Mouse (Mus musculus) embryonic facial prominence, embryonic 14.5 days (tissue): ENCODE measurements around the gene Tle4. TPM values are rescaled to one million over a fixed set of nuclear protein-coding genes. Genes with fewer than 3 reads are reported as not detected.
A peak's percentile ranks its signal among the peaks of the same experiment; 100 is the strongest.

Experiments used
- ATAC-seq: fragments of 200-750 bp; cut with Nextera tagmentation; 2 replicates; pipeline ENCODE4 v1.8.0; 2017; ENCODE audit warnings: low read depth, moderate number of reproducible peaks, moderate TSS enrichment
- DNase-seq: peaks from one replicate; pipeline ENCODE4 v3.0.0-alpha.2; 2015; ENCODE audit warnings: low spot score
- H3K27ac ChIP-seq: fragments of 300-500 bp; sonication (generic); replicated peaks from 2 replicates; pipeline ENCODE4 v1.5.1; 2014; ENCODE audit warnings: low read depth, mild to moderate bottlenecking, low read length, moderate library complexity
- H3K27me3 ChIP-seq: fragments of 300-500 bp; sonication (generic); replicated peaks from 2 replicates; pipeline ENCODE4 v1.6.1; 2014; ENCODE audit warnings: low read length; ENCODE audit not compliant: control insufficient read depth, insufficient read depth
- H3K36me3 ChIP-seq: fragments of 300-500 bp; sonication (generic); 2 replicates; pipeline ENCODE4 v1.6.1; 2014; ENCODE audit warnings: low read length, mixed read lengths; ENCODE audit not compliant: control insufficient read depth, insufficient read depth
- H3K4me1 ChIP-seq: fragments of 300-500 bp; sonication (generic); 2 replicates; pipeline ENCODE4 v1.6.1; 2014; ENCODE audit warnings: antibody characterized with exemption, low read length; ENCODE audit not compliant: control insufficient read depth, insufficient read depth
- H3K4me2 ChIP-seq: fragments of 300-500 bp; sonication (generic); 2 replicates; pipeline ENCODE4 v1.6.1; 2014; ENCODE audit warnings: low read depth, mild to moderate bottlenecking, low read length, moderate library complexity, mixed read lengths
- H3K4me3 ChIP-seq: fragments of 300-500 bp; sonication (generic); 2 replicates; pipeline ENCODE4 v1.5.1; 2014; ENCODE audit warnings: low read depth, mild to moderate bottlenecking, low read length
- H3K9ac ChIP-seq: fragments of 300-500 bp; sonication (generic); 2 replicates; pipeline ENCODE4 v1.6.1; 2014; ENCODE audit warnings: low read depth, mild to moderate bottlenecking, low read length, moderate library complexity, mixed read lengths
- H3K9me3 ChIP-seq: fragments of 300-500 bp; sonication (generic); 2 replicates; pipeline ENCODE4 v1.6.1; 2016; ENCODE audit warnings: low read length; ENCODE audit not compliant: control insufficient read depth
- WGBS: fragments of 180-500 bp; shearing (Covaris S2); extraction: QIAGEN DNeasy Blood & Tissue Kit; methylation state at CpG from one replicate; pipeline ENCODE4 v1.1.7; 2014; 5-methylcytosine and 5-hydroxymethylcytosine counted together
- polyA plus RNA-seq: library from polyadenylated mRNA; unstranded; fragments of >200 nt; fragmentation: Nextera tagmentation; extraction: Ambion mirVana; gene quantifications from 2 replicates; pipeline ENCODE4 v1.2.1, GENCODE M21; 2014

Gene Tle4
- polyA plus RNA-seq, 1 experiment from 2014 or later, result 14.3 TPM

- DNase-seq (no peak), ATAC-seq (no peak)
- Histone ChIP-seq H3K4me2 (no peak overlapping the region), H3K36me3 (no peaks in the 10 kb centered on the region), H3K27me3 (no peaks in the 10 kb centered on the region), H3K4me1 (peaks cover 34% of the 10 kb centered on the region), H3K9me3 (no peaks in the 10 kb centered on the region), H3K27ac (no peak overlapping the region), H3K4me3 (no peak overlapping the region), H3K9ac (no peak overlapping the region)
- 84% methylated on average over 3 of the region's 3 CpGs for WGBS
Observed at GRCm38 (mm10) chr19:14585235-14585634, 12.6 kb downstream of the Tle4 start.

- no peak for ATAC-seq
- WGBS, result 82% methylated on average over 5 of the region's 5 CpGs
Observed at GRCm38 (mm10) chr19:14578698-14579097, 19.2 kb downstream of the Tle4 start.

GRCm38 (mm10) chr19:14578016-14578415 lies 19.8 kb downstream of the Tle4 start:
- Histone ChIP-seq H3K27me3 (no peaks in the 10 kb centered on the region), H3K4me3 (no peak overlapping the region), H3K4me2 (no peak overlapping the region), H3K4me1 (no peaks in the 10 kb centered on the region), H3K27ac (no peak overlapping the region), H3K9ac (no peak overlapping the region), H3K36me3 (no peaks in the 10 kb centered on the region), H3K9me3 (no peaks in the 10 kb centered on the region)
- 66% methylated on average over 4 of the region's 4 CpGs for WGBS
- ATAC-seq, result no peak
- no peak for DNase-seq

More at GRCm38 (mm10) chr19:14578698-14579097, 19.2 kb downstream of the Tle4 start:
- no peaks in the 10 kb centered on the region for H3K9me3 ChIP-seq
- no peaks in the 10 kb centered on the region for H3K27me3 ChIP-seq
- no peak overlapping the region for H3K9ac ChIP-seq
- H3K4me3 ChIP-seq, result no peak overlapping the region
- no peak for DNase-seq
- no peak overlapping the region for H3K4me2 ChIP-seq
- H3K27ac ChIP-seq, result no peak overlapping the region
- H3K36me3 ChIP-seq, result no peaks in the 10 kb centered on the region
- no peaks in the 10 kb centered on the region for H3K4me1 ChIP-seq

GRCm38 (mm10) chr19:14576311-14576710 lies 21.5 kb downstream of the Tle4 start:
- DNase-seq, result no peak
- ATAC-seq, result no peak
- no peak overlapping the region for H3K4me2 ChIP-seq

GRCm38 (mm10) chr19:14568879-14569278 lies 29.0 kb downstream of the Tle4 start:
- H3K4me3 ChIP-seq, result no peak overlapping the region
- H3K9ac ChIP-seq, result no peak overlapping the region
- H3K27ac ChIP-seq, result no peak overlapping the region
- no peak overlapping the region for H3K4me2 ChIP-seq
- H3K36me3 ChIP-seq, result 0 out of 2 replicates have a peak, but pooled peaks cover under 1% of the 10 kb centered on the region
- DNase-seq (no peak), ATAC-seq (no peak)
- no peaks in the 10 kb centered on the region for H3K9me3 ChIP-seq
- no peaks in the 10 kb centered on the region for H3K27me3 ChIP-seq
- H3K4me1 ChIP-seq, result peaks cover 6% of the 10 kb centered on the region; the same call in 1 of the 2 replicates

More at GRCm38 (mm10) chr19:14576311-14576710, 21.5 kb downstream of the Tle4 start:
- Histone ChIP-seq H3K4me3 (no peak overlapping the region), H3K36me3 (no peaks in the 10 kb centered on the region), H3K4me1 (no peaks in the 10 kb centered on the region), H3K27ac (no peak overlapping the region), H3K9ac (no peak overlapping the region), H3K27me3 (no peaks in the 10 kb centered on the region), H3K9me3 (no peaks in the 10 kb centered on the region)

- H3K9me3 ChIP-seq, result no peaks in the 10 kb centered on the region
- peaks cover 6% of the 10 kb centered on the region; the same call in 1 of the 2 replicates for H3K4me1 ChIP-seq
- no peak overlapping the region for H3K27ac ChIP-seq
- H3K4me2 ChIP-seq, result no peak overlapping the region
- 66% methylated on average over 3 of the region's 3 CpGs for WGBS
- H3K9ac ChIP-seq, result no peak overlapping the region
- DNase-seq (no peak), ATAC-seq (peak; percentile 53; the same call in 1 of the 2 replicates)
- no peaks in the 10 kb centered on the region for H3K27me3 ChIP-seq
- no peak overlapping the region for H3K4me3 ChIP-seq
- H3K36me3 ChIP-seq, result 0 out of 2 replicates have a peak, but pooled peaks cover 7% of the 10 kb centered on the region
Observed at GRCm38 (mm10) chr19:14567081-14567480, 30.8 kb downstream of the Tle4 start.

- Histone ChIP-seq H3K9me3 (no peaks in the 10 kb centered on the region), H3K4me2 (no peak overlapping the region), H3K27ac (no peak overlapping the region), H3K27me3 (no peaks in the 10 kb centered on the region), H3K4me3 (no peak overlapping the region), H3K36me3 (0 out of 2 replicates have a peak, but pooled peaks cover 7% of the 10 kb centered on the region), H3K4me1 (peaks cover 6% of the 10 kb centered on the region; the same call in 1 of the 2 replicates), H3K9ac (no peak overlapping the region)
- 33% methylated on average over 5 of the region's 5 CpGs for WGBS
- ATAC-seq (peak; percentile 76; the same call in 1 of the 2 replicates), DNase-seq (peak; percentile 75)
Observed at GRCm38 (mm10) chr19:14566564-14567021, 31.3 kb downstream of the Tle4 start.

GRCm38 (mm10) chr19:14565424-14566069 lies 32.3 kb downstream of the Tle4 start:
- Histone ChIP-seq H3K27ac (no peak overlapping the region), H3K9ac (no peak overlapping the region), H3K27me3 (no peaks in the 10 kb centered on the region), H3K36me3 (peaks cover 7% of the 10 kb centered on the region; the same call in 1 of the 2 replicates), H3K9me3 (no peaks in the 10 kb centered on the region), H3K4me3 (no peak overlapping the region), H3K4me2 (no peak overlapping the region), H3K4me1 (peaks cover 6% of the 10 kb centered on the region; the same call in 1 of the 2 replicates)
- 77% methylated on average over 4 of the region's 4 CpGs for WGBS
- ATAC-seq (0 out of 2 replicates have a peak, but pooled peaks have one; percentile 18), DNase-seq (peak; percentile 23)
